Mouse (Mus musculus): Measurements from ENCODE around the gene Rnf6. TPM values are rescaled to one million over a fixed set of nuclear protein-coding genes. Genes with fewer than 3 reads are reported as not detected.
A peak's percentile ranks its signal among the peaks of the same experiment; 100 is the strongest.

The Rnf6 gene
- polyA plus RNA-seq, 2 experiments, result 13.2 to 19.4 TPM

DNA sequence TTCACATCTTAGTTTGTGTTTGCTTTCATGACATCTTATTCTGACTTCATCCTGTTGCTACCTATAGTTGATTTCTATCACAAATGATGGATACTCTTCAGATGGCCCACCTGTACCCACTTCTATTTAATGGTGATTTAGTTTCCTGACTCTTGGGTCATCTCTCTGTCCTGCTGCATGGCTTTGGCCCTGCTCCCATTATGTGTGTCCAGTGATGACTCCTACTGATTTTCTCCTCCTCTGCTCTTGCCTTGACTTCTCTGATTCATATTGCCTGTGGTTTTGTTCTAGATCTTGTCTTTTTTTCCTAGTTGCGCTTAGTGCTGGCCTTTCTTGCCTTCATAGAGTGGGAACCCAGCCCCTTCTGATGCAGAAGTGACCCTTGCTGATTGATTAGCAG, 25.0 kb upstream of the Rnf6 start:
- no peak for ATAC-seq (ENCODE audit: insufficient read depth)
- 0 out of 2 replicates have a peak overlapping the region, but pooled peaks have one; percentile 16 for H3K27ac ChIP-seq
- no peaks in the 10 kb centered on the region for H3K9me3 ChIP-seq (ENCODE audit: control insufficient read depth, low read length)
- H3K27me3 ChIP-seq (ENCODE audit: control insufficient read depth, insufficient read depth, low read length), result no peaks in the 10 kb centered on the region
- peaks cover 82 to 85% of the 10 kb centered on the region in 2 experiments for H3K4me1 ChIP-seq (replicated peaks; ENCODE audit: control insufficient read depth in 2 of 2, insufficient read depth in 2 of 2, low read length in 1 of 2)
- no peak for TF ChIP-seq EP300 (IDR thresholded peaks at IDR 0.05; ENCODE audit: low read depth)
- peak overlapping the region; percentile 40; the same call in 1 of the 2 replicates for H3K9ac ChIP-seq (replicated peaks)
- H3K4me2 ChIP-seq (ENCODE audit: low read depth), result peak overlapping the region; percentile 23
- no peak for DNase-seq (ENCODE audit: low read depth in 3 of 3, low spot score in 3 of 3)
- 85% methylated on average over 1 of the region's 1 CpGs for WGBS (ENCODE audit: insufficient replicate concordance)
- no peak overlapping the region for H3K4me3 ChIP-seq (ENCODE audit: insufficient read depth in 1 of 2, low read depth in 2 of 2, low read length in 2 of 2)
- no peaks in the 10 kb centered on the region; the same call in 1 of the 2 replicates for H3K36me3 ChIP-seq (replicated peaks; ENCODE audit: control insufficient read depth, insufficient read depth, low read depth)

DNA sequence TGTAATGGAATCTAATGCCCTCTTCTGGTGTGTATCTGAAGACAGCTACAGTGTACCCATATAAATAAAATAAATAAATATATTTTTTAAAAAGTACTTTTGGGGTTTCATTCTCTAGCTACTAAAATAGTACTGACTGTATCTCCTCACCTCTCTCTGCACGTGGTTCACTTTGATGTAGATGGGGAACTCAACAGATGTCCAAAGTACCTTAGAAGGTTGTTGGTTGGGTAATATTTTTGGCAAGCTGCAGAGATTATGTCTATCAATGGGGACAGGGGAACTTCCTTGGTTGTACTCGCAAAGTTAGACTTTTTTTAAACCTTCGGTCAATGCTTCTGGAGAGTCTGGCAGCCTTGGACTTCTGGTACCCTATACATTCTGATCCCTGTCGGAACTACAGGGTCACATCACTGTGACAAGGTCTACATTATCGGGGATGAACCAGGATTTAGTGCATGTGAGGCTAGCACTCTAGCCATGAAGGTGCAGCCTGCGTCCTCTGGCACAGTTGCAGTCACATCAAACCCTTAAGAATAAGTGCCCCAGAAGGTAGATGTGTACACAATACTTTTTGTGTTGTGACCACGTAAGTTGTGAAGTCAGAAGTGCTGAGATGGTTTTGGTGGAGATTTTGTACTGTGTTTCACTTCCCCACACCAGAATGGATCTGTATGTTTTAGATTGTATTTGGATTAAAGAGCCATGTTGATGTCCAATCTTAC, 24.5 kb upstream of the Rnf6 start:
- TF ChIP-seq EP300 (IDR thresholded peaks at IDR 0.05; ENCODE audit: low read depth) (no peak), CTCF (IDR thresholded peaks at IDR 0.05; ENCODE audit: low read depth) (no peak)
- H3K27ac ChIP-seq, result peak overlapping the region; percentile 60
- no peak overlapping the region for H3K9ac ChIP-seq (replicated peaks)
- H3K4me1 ChIP-seq (replicated peaks; ENCODE audit: control insufficient read depth in 2 of 2, insufficient read depth in 2 of 2, low read length in 1 of 2), result peaks cover 80 to 82% of the 10 kb centered on the region in 2 experiments
- 78% methylated on average over 7 of the region's 7 CpGs for WGBS (ENCODE audit: insufficient replicate concordance)
- H3K4me3 ChIP-seq (ENCODE audit: insufficient read depth in 1 of 2, low read depth in 2 of 2, low read length in 2 of 2), result no peak overlapping the region
- H3K9me3 ChIP-seq (ENCODE audit: control insufficient read depth, low read length), result no peaks in the 10 kb centered on the region
- H3K36me3 ChIP-seq (replicated peaks; ENCODE audit: control insufficient read depth, insufficient read depth, low read depth), result no peaks in the 10 kb centered on the region; the same call in 1 of the 2 replicates
- H3K4me2 ChIP-seq (ENCODE audit: low read depth), result peak overlapping the region; percentile 28
- DNase-seq (ENCODE audit: low read depth in 3 of 3, low spot score in 3 of 3) (no peak), ATAC-seq (ENCODE audit: insufficient read depth) (no peak)
- H3K27me3 ChIP-seq (ENCODE audit: control insufficient read depth, insufficient read depth, low read length), result no peaks in the 10 kb centered on the region

GRCm38 (mm10) chr5:146245193-146245592, 23.8 kb upstream of the Rnf6 start:
- no peak overlapping the region for H3K9ac ChIP-seq (replicated peaks)
- WGBS (ENCODE audit: insufficient replicate concordance), result 32% methylated on average over 4 of the region's 4 CpGs
- peak overlapping the region; percentile 60 for H3K27ac ChIP-seq
- peak; percentile 92 for TF ChIP-seq EP300 (IDR thresholded peaks at IDR 0.05; ENCODE audit: low read depth)
- no peak for TF ChIP-seq CTCF (IDR thresholded peaks at IDR 0.05; ENCODE audit: low read depth)
- H3K9me3 ChIP-seq (ENCODE audit: control insufficient read depth, low read length), result no peaks in the 10 kb centered on the region
- H3K4me3 ChIP-seq (ENCODE audit: insufficient read depth in 1 of 2, low read depth in 2 of 2, low read length in 2 of 2), result no peak overlapping the region
- no peaks in the 10 kb centered on the region for H3K27me3 ChIP-seq (ENCODE audit: control insufficient read depth, insufficient read depth, low read length)
- peak overlapping the region; percentile 18 for H3K4me2 ChIP-seq (ENCODE audit: low read depth)
- H3K36me3 ChIP-seq (replicated peaks; ENCODE audit: control insufficient read depth, insufficient read depth, low read depth), result no peaks in the 10 kb centered on the region; the same call in 1 of the 2 replicates
- DNase-seq (ENCODE audit: low read depth in 3 of 3, low spot score in 3 of 3) (peak; percentile 58 to 64 (median 62)), ATAC-seq (ENCODE audit: insufficient read depth) (peak; percentile 83)
- H3K4me1 ChIP-seq (replicated peaks; ENCODE audit: control insufficient read depth in 2 of 2, insufficient read depth in 2 of 2, low read length in 1 of 2), result peaks cover 75 to 77% of the 10 kb centered on the region in 2 experiments

DNA sequence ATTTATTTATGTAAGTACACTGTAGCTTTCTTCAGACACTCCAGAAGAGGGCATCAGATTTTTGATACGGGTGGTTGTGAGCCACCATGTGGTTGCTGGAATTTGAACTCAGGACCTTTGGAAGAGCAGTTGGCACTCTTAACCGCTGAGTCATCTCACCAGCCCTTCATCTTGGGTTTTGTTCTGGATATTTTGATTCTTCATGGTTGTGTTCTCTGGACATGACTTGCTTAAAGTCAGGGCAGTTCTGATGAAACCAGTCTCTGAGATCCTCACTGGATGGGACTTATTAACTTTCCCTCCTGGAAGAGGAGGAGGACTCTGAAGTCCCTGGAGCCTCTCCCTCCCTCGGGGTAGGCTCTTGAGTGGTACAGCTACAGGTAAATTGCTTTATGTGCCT, 19.8 kb upstream of the Rnf6 start:
- H3K27ac ChIP-seq, result no peak overlapping the region
- ATAC-seq (ENCODE audit: insufficient read depth), result no peak

DNA sequence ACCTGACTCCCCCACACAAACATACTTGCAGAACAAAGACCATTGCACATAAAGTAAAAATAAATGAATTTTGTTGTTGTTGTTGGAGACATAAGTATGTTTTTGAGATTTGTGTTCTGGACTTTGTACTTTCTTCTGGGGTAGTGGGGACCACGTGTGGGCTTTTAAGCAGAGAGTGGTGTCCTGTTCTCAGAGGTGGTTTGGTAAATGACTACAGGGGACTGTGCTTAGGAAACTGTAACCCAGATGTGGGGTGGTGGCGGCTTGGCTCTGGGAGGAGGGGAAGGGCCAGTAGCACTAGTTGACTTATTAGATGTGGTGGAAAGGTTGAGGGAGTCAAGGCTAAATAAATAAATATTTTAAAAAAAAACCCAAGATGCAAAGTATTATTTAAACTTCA, 19.4 kb upstream of the Rnf6 start:
- DNase-seq (ENCODE audit: low read depth in 3 of 3, low spot score in 3 of 3) (no peak), ATAC-seq (ENCODE audit: insufficient read depth) (no peak)
- no peak overlapping the region for H3K4me2 ChIP-seq (ENCODE audit: low read depth)
- H3K4me1 ChIP-seq (replicated peaks; ENCODE audit: control insufficient read depth in 2 of 2, insufficient read depth in 2 of 2, low read length in 1 of 2), result peaks cover 57 to 66% of the 10 kb centered on the region in 2 experiments
- H3K36me3 ChIP-seq (replicated peaks; ENCODE audit: control insufficient read depth, insufficient read depth, low read depth), result peaks cover 10% of the 10 kb centered on the region
- TF ChIP-seq EP300 (IDR thresholded peaks at IDR 0.05; ENCODE audit: low read depth), result no peak
- H3K27ac ChIP-seq, result no peak overlapping the region
- H3K27me3 ChIP-seq (ENCODE audit: control insufficient read depth, insufficient read depth, low read length), result no peaks in the 10 kb centered on the region
- no peaks in the 10 kb centered on the region for H3K9me3 ChIP-seq (ENCODE audit: control insufficient read depth, low read length)
- H3K4me3 ChIP-seq (ENCODE audit: insufficient read depth in 1 of 2, low read depth in 2 of 2, low read length in 2 of 2), result no peak overlapping the region
- H3K9ac ChIP-seq (replicated peaks), result no peak overlapping the region
- 81% methylated on average over 2 of the region's 2 CpGs for WGBS (ENCODE audit: insufficient replicate concordance)

More for the DNA sequence above, 19.8 kb upstream of the Rnf6 start:
- Histone ChIP-seq H3K4me1 (replicated peaks; ENCODE audit: control insufficient read depth in 2 of 2, insufficient read depth in 2 of 2, low read length in 1 of 2) (peaks cover 57 to 66% of the 10 kb centered on the region in 2 experiments), H3K4me3 (ENCODE audit: insufficient read depth in 1 of 2, low read depth in 2 of 2, low read length in 2 of 2) (no peak overlapping the region), H3K9ac (replicated peaks) (no peak overlapping the region), H3K9me3 (ENCODE audit: control insufficient read depth, low read length) (no peaks in the 10 kb centered on the region), H3K4me2 (ENCODE audit: low read depth) (no peak overlapping the region), H3K36me3 (replicated peaks; ENCODE audit: control insufficient read depth, insufficient read depth, low read depth) (peaks cover 7% of the 10 kb centered on the region), H3K27me3 (ENCODE audit: control insufficient read depth, insufficient read depth, low read length) (no peaks in the 10 kb centered on the region)
- TF ChIP-seq CTCF (IDR thresholded peaks at IDR 0.05; ENCODE audit: low read depth) (no peak), EP300 (IDR thresholded peaks at IDR 0.05; ENCODE audit: low read depth) (no peak)
- no peak for DNase-seq (ENCODE audit: low read depth in 3 of 3, low spot score in 3 of 3)
- 84% methylated on average over 3 of the region's 3 CpGs for WGBS (ENCODE audit: insufficient replicate concordance)
